Mouse (Mus musculus): Measurements from ENCODE around the gene Zfp146. TPM values are rescaled to one million over a fixed set of nuclear protein-coding genes. Genes with fewer than 3 reads are reported as not detected.
A peak's percentile ranks its signal among the peaks of the same experiment; 100 is the strongest.
"Not testable (repeated sequence)": the region's sequence is repeated elsewhere in the genome, so short reads cannot be mapped to it uniquely, and the experiment has no call there.

Gene Zfp146
- polyA plus RNA-seq, 1 experiment from 2014 or later, result 3.1 TPM

GRCm38 (mm10) chr7:30122188-30122530 lies 47.4 kb downstream of the Zfp146 start:
- H3K27me3 ChIP-seq (ENCODE audit: insufficient read depth, low read length), result no peaks in the 10 kb centered on the region
- TF ChIP-seq EP300 (IDR thresholded peaks at IDR 0.05; ENCODE audit: low read depth) (no peak), CTCF (IDR thresholded peaks at IDR 0.05; ENCODE audit: low read depth) (no peak)
- H3K4me2 ChIP-seq (ENCODE audit: low read depth, low read length), result peak overlapping the region; percentile 92
- ATAC-seq, result 0 out of 2 replicates have a peak, but pooled peaks have one; percentile 7
- DNase-seq, result no peak
- H3K9ac ChIP-seq (replicated peaks), result peak overlapping the region; percentile 67
- no peaks in the 10 kb centered on the region for H3K9me3 ChIP-seq (ENCODE audit: low read length)
- H3K36me3 ChIP-seq (replicated peaks; ENCODE audit: insufficient read depth, low read length), result peaks cover 5% of the 10 kb centered on the region; the same call in 1 of the 2 replicates
- H3K4me1 ChIP-seq (ENCODE audit: insufficient read depth), result peaks cover 8% of the 10 kb centered on the region; the same call in 1 of the 2 replicates
- WGBS (ENCODE audit: insufficient replicate concordance), result 2% methylated on average over 15 of the region's 15 CpGs
- H3K4me3 ChIP-seq (ENCODE audit: low read depth, low read length), result peak overlapping the region; percentile 62
- no peak overlapping the region for H3K27ac ChIP-seq (ENCODE audit: low read depth)

GRCm38 (mm10) chr7:30121308-30122187 lies 48.0 kb downstream of the Zfp146 start, which contains the start of gene Zfp382:
Zfp382 (plus strand) TSS chr7:30121942.
- WGBS (ENCODE audit: insufficient replicate concordance), result 1% methylated on average over 61 of the region's 61 CpGs
- peak within 1 kb of the TSS; percentile 67 for H3K9ac ChIP-seq (replicated peaks)
- DNase-seq (peak; percentile 92), ATAC-seq (peak; percentile 95)
- no peaks in the 10 kb centered on the region for H3K9me3 ChIP-seq (ENCODE audit: low read length)
- H3K27ac ChIP-seq (ENCODE audit: low read depth), result peak within 1 kb of the TSS; percentile 64
- peak within 1 kb of the TSS; percentile 92 for H3K4me2 ChIP-seq (ENCODE audit: low read depth, low read length)
- H3K27me3 ChIP-seq (ENCODE audit: insufficient read depth, low read length), result no peaks in the 10 kb centered on the region
- peaks cover 5% of the 10 kb centered on the region; the same call in 1 of the 2 replicates for H3K36me3 ChIP-seq (replicated peaks; ENCODE audit: insufficient read depth, low read length)
- TF ChIP-seq CTCF (IDR thresholded peaks at IDR 0.05; ENCODE audit: low read depth) (0 out of 2 replicates have a peak, but pooled peaks have one; percentile 9), EP300 (IDR thresholded peaks at IDR 0.05; ENCODE audit: low read depth) (no peak)
- peaks cover 8% of the 10 kb centered on the region; the same call in 1 of the 2 replicates for H3K4me1 ChIP-seq (ENCODE audit: insufficient read depth)
- peak within 1 kb of the TSS; percentile 62 for H3K4me3 ChIP-seq (ENCODE audit: low read depth, low read length)

- not testable (repeated sequence) for DNase-seq; H3K27me3 ChIP-seq (ENCODE audit: insufficient read depth, low read length); H3K36me3 ChIP-seq (replicated peaks; ENCODE audit: insufficient read depth, low read length); ATAC-seq; H3K9me3 ChIP-seq (ENCODE audit: low read length); H3K4me3 ChIP-seq (ENCODE audit: low read depth, low read length); H3K27ac ChIP-seq (ENCODE audit: low read depth); H3K9ac ChIP-seq (replicated peaks); H3K4me2 ChIP-seq (ENCODE audit: low read depth, low read length); H3K4me1 ChIP-seq (ENCODE audit: insufficient read depth)
- 85% methylated on average over 12 of the region's 12 CpGs for WGBS (ENCODE audit: insufficient replicate concordance)
Measured at GRCm38 (mm10) chr7:30117935-30118334, 51.6 kb downstream of the Zfp146 start.

- Histone ChIP-seq H3K36me3 (replicated peaks; ENCODE audit: insufficient read depth, low read length) (no peaks in the 10 kb centered on the region), H3K27me3 (ENCODE audit: insufficient read depth, low read length) (no peaks in the 10 kb centered on the region), H3K4me3 (ENCODE audit: low read depth, low read length) (no peak overlapping the region), H3K4me1 (ENCODE audit: insufficient read depth) (peaks cover 2% of the 10 kb centered on the region; the same call in 1 of the 2 replicates), H3K4me2 (ENCODE audit: low read depth, low read length) (no peak overlapping the region), H3K27ac (ENCODE audit: low read depth) (no peak overlapping the region), H3K9me3 (ENCODE audit: low read length) (no peaks in the 10 kb centered on the region), H3K9ac (replicated peaks) (no peak overlapping the region)
- ATAC-seq (no peak), DNase-seq (no peak)
- 84% methylated on average over 5 of the region's 5 CpGs for WGBS (ENCODE audit: insufficient replicate concordance)
- no peak for TF ChIP-seq EP300 (IDR thresholded peaks at IDR 0.05; ENCODE audit: low read depth)
- no peak for TF ChIP-seq CTCF (IDR thresholded peaks at IDR 0.05; ENCODE audit: low read depth)
Measured at GRCm38 (mm10) chr7:30116076-30116475, 53.5 kb downstream of the Zfp146 start.

Other genes starting within 250 kb of the Zfp146 start
- 1.1 and 1.8 TPM in 2 replicates for gene Zfp74, start 215.7 kb downstream of the Zfp146 start, polyA plus RNA-seq (2015; fragmentation: Nextera tagmentation; extraction: Ambion mirVana)
- 5.5 and 6.4 TPM in 2 replicates for gene Zfp568, start 185.8 kb downstream of the Zfp146 start, polyA plus RNA-seq (2015; fragmentation: Nextera tagmentation; extraction: Ambion mirVana)
- 0.31 and 0.36 TPM in 2 replicates for gene Zfp14, start 118.4 kb downstream of the Zfp146 start, polyA plus RNA-seq (2015; fragmentation: Nextera tagmentation; extraction: Ambion mirVana)
- 0.54 and 0.68 TPM in 2 replicates for gene Zfp82, start 96.8 kb downstream of the Zfp146 start, polyA plus RNA-seq (2015; fragmentation: Nextera tagmentation; extraction: Ambion mirVana)
- not detected in 2 replicates for gene Gm26920, start 79.3 kb downstream of the Zfp146 start, polyA plus RNA-seq (2015; fragmentation: Nextera tagmentation; extraction: Ambion mirVana)
- gene Zfp566, start 79.2 kb downstream of the Zfp146 start, polyA plus RNA-seq (2015; fragmentation: Nextera tagmentation; extraction: Ambion mirVana), result 1.2 and 1.7 TPM in 2 replicates
- 10.1 and 10.7 TPM in 2 replicates for gene Zfp260, start 75.0 kb downstream of the Zfp146 start, polyA plus RNA-seq (2015; fragmentation: Nextera tagmentation; extraction: Ambion mirVana)
- 0.54 and 0.75 TPM in 2 replicates for gene Zfp382, start 47.8 kb downstream of the Zfp146 start, polyA plus RNA-seq (2015; fragmentation: Nextera tagmentation; extraction: Ambion mirVana)
- 7.0 and 15.1 TPM in 2 replicates for gene Cox7a1, start 14.4 kb upstream of the Zfp146 start, polyA plus RNA-seq (2015; fragmentation: Nextera tagmentation; extraction: Ambion mirVana)
- 30.2 and 30.6 TPM in 2 replicates for gene Capns1, start 29.1 kb upstream of the Zfp146 start, polyA plus RNA-seq (2015; fragmentation: Nextera tagmentation; extraction: Ambion mirVana)
- gene Polr2i, start 62.2 kb upstream of the Zfp146 start, polyA plus RNA-seq (2015; fragmentation: Nextera tagmentation; extraction: Ambion mirVana), result 42.9 and 43.3 TPM in 2 replicates
- 41.8 and 42.1 TPM in 2 replicates for gene Tbcb, start 62.5 kb upstream of the Zfp146 start, polyA plus RNA-seq (2015; fragmentation: Nextera tagmentation; extraction: Ambion mirVana)
- gene Ovol3, start 66.0 kb upstream of the Zfp146 start, polyA plus RNA-seq (2015; fragmentation: Nextera tagmentation; extraction: Ambion mirVana), result not detected in 2 replicates
- gene Thap8, start 110.3 kb upstream of the Zfp146 start, polyA plus RNA-seq (2015; fragmentation: Nextera tagmentation; extraction: Ambion mirVana), result 0.08 and 0.15 TPM in 2 replicates
- 3.1 and 3.4 TPM in 2 replicates for gene Wdr62, start 110.7 kb upstream of the Zfp146 start, polyA plus RNA-seq (2015; fragmentation: Nextera tagmentation; extraction: Ambion mirVana)
- 0.34 and 0.59 TPM in 2 replicates for gene Clip3, start 122.0 kb upstream of the Zfp146 start, polyA plus RNA-seq (2015; fragmentation: Nextera tagmentation; extraction: Ambion mirVana)
- 23.1 and 23.9 TPM in 2 replicates for gene Alkbh6, start 139.0 kb upstream of the Zfp146 start, polyA plus RNA-seq (2015; fragmentation: Nextera tagmentation; extraction: Ambion mirVana)
- gene Syne4, start 145.1 kb upstream of the Zfp146 start, polyA plus RNA-seq (2015; fragmentation: Nextera tagmentation; extraction: Ambion mirVana), result 11.4 and 12.8 TPM in 2 replicates
- not detected in 2 replicates for gene E130208F15Rik, start 152.0 kb upstream of the Zfp146 start, polyA plus RNA-seq (2015; fragmentation: Nextera tagmentation; extraction: Ambion mirVana)
- 14.0 TPM in 2 replicates for gene Sdhaf1, start 154.1 kb upstream of the Zfp146 start, polyA plus RNA-seq (2015; fragmentation: Nextera tagmentation; extraction: Ambion mirVana)
- 7.4 and 8.3 TPM in 2 replicates for gene Lrfn3, start 193.0 kb upstream of the Zfp146 start, polyA plus RNA-seq (2015; fragmentation: Nextera tagmentation; extraction: Ambion mirVana)
- gene Tyrobp, start 244.0 kb upstream of the Zfp146 start, polyA plus RNA-seq (2015; fragmentation: Nextera tagmentation; extraction: Ambion mirVana), result 221 and 231 TPM in 2 replicates